Mouse (Mus musculus): ENCODE results near the gene Gm20388. TPM values are rescaled to one million over a fixed set of nuclear protein-coding genes. Genes with fewer than 3 reads are reported as not detected.
A peak's percentile ranks its signal among the peaks of the same experiment; 100 is the strongest.

Gene Gm20388
- polyA plus RNA-seq, 1 experiment from 2014 or later, result not detected

DNA sequence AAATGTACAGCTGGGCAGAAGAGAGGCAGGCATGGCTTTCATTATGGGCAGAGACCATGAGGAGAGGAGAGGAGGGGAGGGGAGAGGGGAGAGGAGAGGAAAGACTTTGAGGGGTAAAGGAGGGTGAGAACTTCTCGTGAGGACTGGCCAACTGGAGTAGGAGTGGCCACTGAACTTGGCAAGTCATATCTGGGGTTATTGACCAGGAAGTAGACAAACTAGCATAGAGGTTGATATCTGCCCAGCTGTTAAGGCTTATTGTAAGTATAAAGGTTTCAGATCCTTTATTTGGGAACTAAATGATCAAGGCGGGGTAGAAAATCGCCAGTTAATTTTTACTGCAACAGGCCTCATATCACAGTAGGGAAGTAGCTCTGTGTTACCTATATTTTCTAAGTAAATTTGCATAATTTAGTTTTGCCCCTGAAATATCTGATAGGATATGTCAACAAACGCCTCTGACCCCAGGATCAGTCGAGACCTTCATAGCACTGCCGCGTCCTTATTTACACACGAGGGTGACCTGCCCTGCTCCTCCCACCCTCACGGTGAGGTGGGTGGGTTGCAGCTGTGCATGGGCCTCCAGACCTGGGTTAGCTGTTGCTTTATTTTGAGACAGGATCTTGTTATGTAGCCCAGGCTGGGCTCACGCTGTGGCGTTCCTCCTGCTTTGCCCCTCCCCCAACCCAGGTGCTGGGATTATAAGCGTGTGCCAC lies 2152.0 kb downstream of the Gm20388 start:
- peaks cover 11% of the 10 kb centered on the region for H3K27me3 ChIP-seq
- no peaks in the 10 kb centered on the region for H3K36me3 ChIP-seq
- no peaks in the 10 kb centered on the region for H3K9me3 ChIP-seq (replicated peaks)
- H3K4me1 ChIP-seq (replicated peaks), result peaks cover 9% of the 10 kb centered on the region
- no peak overlapping the region for H3K4me2 ChIP-seq
- no peak overlapping the region for H3K27ac ChIP-seq
- H3K9ac ChIP-seq, result no peak overlapping the region
- no peak for ATAC-seq (replicated peaks; ENCODE audit: insufficient number of reproducible peaks, insufficient read depth, low FRiP score, low read depth)
- no peak overlapping the region for H3K4me3 ChIP-seq
- WGBS, result 75% methylated on average over 12 of the region's 12 CpGs

DNA sequence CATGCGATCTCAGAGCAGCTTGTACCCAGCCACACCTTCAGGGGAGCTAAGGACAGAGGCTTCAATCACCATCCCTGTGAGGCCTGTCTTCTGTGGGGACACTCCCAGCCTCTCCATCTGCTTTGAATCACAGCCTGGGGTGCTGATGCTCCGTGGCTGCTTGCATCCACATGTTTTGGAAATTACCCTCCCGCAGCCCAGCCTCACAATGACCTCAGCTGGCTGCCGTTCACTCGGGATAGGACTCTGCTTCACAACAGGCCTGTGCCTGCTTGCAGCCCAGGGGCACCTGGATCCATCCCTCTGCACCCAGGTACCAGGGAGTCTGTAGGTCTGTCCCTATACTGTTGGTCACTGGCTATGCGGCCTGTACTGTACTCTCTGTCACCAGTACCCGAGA lies 2153.7 kb downstream of the Gm20388 start:
- Histone ChIP-seq H3K4me1 (replicated peaks) (no peaks in the 10 kb centered on the region), H3K4me3 (no peak overlapping the region), H3K27me3 (0 out of 2 replicates have a peak, but pooled peaks cover 9% of the 10 kb centered on the region), H3K36me3 (no peaks in the 10 kb centered on the region), H3K4me2 (no peak overlapping the region), H3K27ac (no peak overlapping the region), H3K9ac (no peak overlapping the region), H3K9me3 (replicated peaks) (no peaks in the 10 kb centered on the region)
- whole genome bisulfite sequencing, result 72% methylated on average over 7 of the region's 7 CpGs
- no peak; the same call in 1 of the 2 replicates for ATAC-seq (replicated peaks; ENCODE audit: insufficient number of reproducible peaks, insufficient read depth, low FRiP score, low read depth)

DNA sequence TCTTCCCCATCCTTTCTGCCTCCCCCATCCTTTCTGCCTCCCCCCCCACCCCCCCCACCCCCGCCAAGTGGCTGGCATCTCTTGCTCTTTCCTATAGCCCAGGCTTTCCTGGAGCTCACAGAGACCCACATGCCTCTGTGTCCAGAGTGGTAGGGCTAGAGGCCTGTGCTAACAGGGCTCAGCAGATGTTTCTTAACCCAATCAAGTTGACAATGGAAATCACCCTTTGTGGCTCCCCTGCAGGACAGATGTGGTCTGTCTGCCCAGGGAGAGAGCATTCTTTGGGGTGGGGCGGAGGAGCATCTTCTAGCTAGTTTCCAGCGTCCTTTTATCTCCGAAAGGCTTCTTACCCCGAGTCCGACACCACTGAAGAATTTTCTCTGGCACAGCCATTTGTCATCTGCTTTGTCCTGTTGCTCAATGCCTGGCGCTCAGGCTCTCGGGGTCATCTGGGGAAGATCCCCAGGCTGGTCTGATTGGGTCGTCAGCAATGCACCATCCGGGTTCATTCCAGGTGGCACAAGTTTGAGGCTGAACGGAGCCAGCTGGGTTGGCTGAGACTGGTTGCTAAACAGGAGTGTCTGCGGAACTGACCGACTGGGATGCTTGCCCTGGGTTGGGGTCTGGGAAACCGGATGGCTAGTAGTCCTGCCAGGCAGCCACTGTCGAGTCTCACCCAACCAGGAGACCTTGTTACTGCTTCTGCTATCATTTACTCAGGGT lies 2157.3 kb downstream of the Gm20388 start:
- H3K9me3 ChIP-seq (replicated peaks), result no peaks in the 10 kb centered on the region
- 51% methylated on average over 15 of the region's 15 CpGs for WGBS

DNA sequence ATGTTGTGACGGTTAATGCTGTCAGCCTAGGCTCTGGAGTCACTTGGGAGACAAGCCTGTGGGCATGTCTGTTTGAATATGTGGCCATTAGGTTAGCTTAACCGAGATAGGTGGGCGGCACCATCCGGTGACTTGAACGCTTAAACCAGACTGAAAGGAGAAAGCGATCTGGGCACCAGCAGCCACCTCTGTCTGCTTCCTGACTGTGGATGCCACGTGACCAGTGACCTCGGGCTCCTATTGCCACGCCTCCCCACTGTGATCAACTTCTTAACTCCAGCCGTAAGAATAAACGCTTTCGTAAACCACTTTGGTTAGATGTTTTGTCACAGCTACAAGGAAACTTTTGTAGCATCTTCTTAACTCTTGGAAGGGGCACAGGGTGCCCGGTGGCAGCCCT lies 2158.0 kb downstream of the Gm20388 start:
- no peak for ATAC-seq (replicated peaks; ENCODE audit: insufficient number of reproducible peaks, insufficient read depth, low FRiP score, low read depth)
- Histone ChIP-seq H3K36me3 (no peaks in the 10 kb centered on the region), H3K4me2 (no peak overlapping the region), H3K27me3 (0 out of 2 replicates have a peak, but pooled peaks cover 18% of the 10 kb centered on the region), H3K27ac (no peak overlapping the region), H3K9me3 (replicated peaks) (no peaks in the 10 kb centered on the region), H3K9ac (no peak overlapping the region), H3K4me1 (replicated peaks) (no peaks in the 10 kb centered on the region), H3K4me3 (no peak overlapping the region)
- WGBS, result 81% methylated on average over 13 of the region's 13 CpGs

More for the DNA sequence above, 2157.3 kb downstream of the Gm20388 start:
- no peak for ATAC-seq (replicated peaks; ENCODE audit: insufficient number of reproducible peaks, insufficient read depth, low FRiP score, low read depth)
- Histone ChIP-seq H3K4me1 (replicated peaks) (no peaks in the 10 kb centered on the region), H3K9ac (no peak overlapping the region), H3K27me3 (0 out of 2 replicates have a peak, but pooled peaks cover 18% of the 10 kb centered on the region), H3K4me3 (no peak overlapping the region), H3K4me2 (no peak overlapping the region), H3K36me3 (no peaks in the 10 kb centered on the region), H3K27ac (no peak overlapping the region)

DNA sequence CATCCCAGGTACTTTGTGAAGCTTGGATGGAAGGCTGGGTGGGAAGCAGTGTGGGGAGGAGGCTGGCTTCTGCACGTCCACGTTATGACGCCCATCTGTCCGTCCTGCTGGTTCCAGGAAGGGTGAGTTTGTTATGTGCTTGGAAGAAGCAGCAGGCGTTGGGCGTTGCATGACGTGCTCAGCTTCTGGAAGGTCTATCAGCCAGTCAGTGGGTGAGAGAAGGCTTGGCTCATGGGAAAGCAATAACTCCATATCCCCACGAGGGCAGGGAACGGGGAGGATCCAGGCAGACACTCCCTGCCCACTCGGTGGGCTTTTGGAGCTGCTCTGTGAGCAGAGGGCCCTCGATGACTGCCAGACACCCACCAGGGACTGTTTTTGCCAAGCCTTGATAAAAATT lies 2158.6 kb downstream of the Gm20388 start:
- 69% methylated on average over 11 of the region's 11 CpGs for WGBS
- ATAC-seq (replicated peaks; ENCODE audit: insufficient number of reproducible peaks, insufficient read depth, low FRiP score, low read depth), result no peak
- no peaks in the 10 kb centered on the region for H3K9me3 ChIP-seq (replicated peaks)
- no peaks in the 10 kb centered on the region for H3K36me3 ChIP-seq
- no peak overlapping the region for H3K4me2 ChIP-seq
- H3K4me3 ChIP-seq, result no peak overlapping the region
- no peaks in the 10 kb centered on the region for H3K4me1 ChIP-seq (replicated peaks)
- no peak overlapping the region for H3K9ac ChIP-seq
- H3K27ac ChIP-seq, result no peak overlapping the region
- H3K27me3 ChIP-seq, result peaks cover 18% of the 10 kb centered on the region; the same call in 1 of the 2 replicates

DNA sequence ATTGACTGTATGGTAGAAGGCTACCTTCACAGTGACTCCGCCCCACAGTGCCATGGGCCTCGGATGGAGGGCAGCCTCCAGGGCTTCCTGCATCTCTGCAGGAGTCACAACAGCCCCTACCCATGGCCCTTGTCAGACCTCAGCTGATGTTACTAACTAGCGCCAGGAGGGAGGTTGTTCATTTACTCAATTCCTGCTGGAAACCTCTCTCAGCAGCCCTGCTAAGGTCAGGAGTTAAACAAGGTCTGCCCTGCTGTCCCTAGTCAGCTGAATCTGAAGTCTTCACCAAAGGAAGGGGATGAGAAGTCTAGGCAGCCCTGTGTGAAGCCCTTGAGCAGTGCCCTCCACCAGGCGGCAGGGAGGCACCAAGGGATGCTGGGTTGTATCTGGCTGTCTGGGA lies 2160.6 kb downstream of the Gm20388 start:
- Histone ChIP-seq H3K4me3 (no peak overlapping the region), H3K36me3 (no peaks in the 10 kb centered on the region), H3K9me3 (replicated peaks) (no peaks in the 10 kb centered on the region), H3K4me1 (replicated peaks) (peaks cover 6% of the 10 kb centered on the region), H3K27ac (no peak overlapping the region), H3K4me2 (no peak overlapping the region), H3K27me3 (peaks cover 26% of the 10 kb centered on the region; the same call in 1 of the 2 replicates), H3K9ac (no peak overlapping the region)
- ATAC-seq (replicated peaks; ENCODE audit: insufficient number of reproducible peaks, insufficient read depth, low FRiP score, low read depth), result no peak
- WGBS, result 62% methylated on average over 4 of the region's 4 CpGs

DNA sequence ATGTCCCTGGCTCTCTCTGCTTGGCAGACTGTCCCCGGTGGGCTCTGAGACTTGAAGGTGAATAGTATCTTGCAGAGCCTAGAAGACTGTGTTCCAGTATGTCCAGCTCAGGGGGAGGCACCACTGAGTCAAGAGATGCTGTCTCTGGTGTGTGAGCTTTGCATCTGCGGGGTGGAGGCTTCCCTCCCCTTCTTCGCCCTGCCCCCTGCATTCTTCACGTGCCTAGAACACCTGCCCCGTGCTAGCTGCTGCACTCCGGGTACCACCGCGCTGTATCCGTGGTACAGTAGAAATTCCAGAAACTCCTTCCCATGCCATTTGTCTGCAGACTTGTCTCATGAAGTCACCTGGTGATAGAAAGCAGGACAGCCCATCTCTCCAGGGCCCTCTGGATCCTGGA lies 2163.3 kb downstream of the Gm20388 start:
- Histone ChIP-seq H3K4me2 (no peak overlapping the region), H3K4me1 (replicated peaks) (peaks cover 12% of the 10 kb centered on the region)
- WGBS, result 59% methylated on average over 9 of the region's 9 CpGs

DNA sequence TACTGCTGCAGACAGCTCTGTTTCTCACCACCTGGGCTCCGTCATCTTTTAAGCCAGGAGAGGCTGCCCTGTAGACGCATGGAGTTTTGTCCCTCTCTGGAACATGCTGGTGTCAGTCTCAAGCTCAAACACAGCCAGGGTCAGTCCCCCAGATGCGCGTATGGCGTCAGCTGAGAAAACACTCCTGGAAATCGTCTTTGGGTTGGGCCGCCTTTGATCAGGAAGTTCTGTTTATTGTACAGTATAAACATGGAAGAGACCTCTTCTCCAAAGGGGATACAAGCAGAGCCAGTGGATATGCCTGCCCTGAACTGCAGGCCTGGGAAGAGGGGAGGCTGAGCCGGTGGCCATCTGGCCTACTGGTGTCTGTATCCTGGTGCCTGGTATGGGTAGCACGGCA lies 2163.8 kb downstream of the Gm20388 start:
- no peak for ATAC-seq (replicated peaks; ENCODE audit: insufficient number of reproducible peaks, insufficient read depth, low FRiP score, low read depth)
- peaks cover 12% of the 10 kb centered on the region for H3K4me1 ChIP-seq (replicated peaks)
- no peak overlapping the region for H3K9ac ChIP-seq
- no peaks in the 10 kb centered on the region for H3K9me3 ChIP-seq (replicated peaks)
- no peaks in the 10 kb centered on the region for H3K36me3 ChIP-seq
- WGBS, result 57% methylated on average over 9 of the region's 9 CpGs
- no peak overlapping the region for H3K27ac ChIP-seq
- peaks cover 37% of the 10 kb centered on the region for H3K27me3 ChIP-seq
- no peak overlapping the region for H3K4me3 ChIP-seq
- H3K4me2 ChIP-seq, result no peak overlapping the region

More for the DNA sequence above, 2163.3 kb downstream of the Gm20388 start:
- Histone ChIP-seq H3K27ac (no peak overlapping the region), H3K4me3 (no peak overlapping the region), H3K36me3 (no peaks in the 10 kb centered on the region), H3K27me3 (peaks cover 38% of the 10 kb centered on the region), H3K9ac (no peak overlapping the region), H3K9me3 (replicated peaks) (no peaks in the 10 kb centered on the region)
- ATAC-seq (replicated peaks; ENCODE audit: insufficient number of reproducible peaks, insufficient read depth, low FRiP score, low read depth), result no peak

DNA sequence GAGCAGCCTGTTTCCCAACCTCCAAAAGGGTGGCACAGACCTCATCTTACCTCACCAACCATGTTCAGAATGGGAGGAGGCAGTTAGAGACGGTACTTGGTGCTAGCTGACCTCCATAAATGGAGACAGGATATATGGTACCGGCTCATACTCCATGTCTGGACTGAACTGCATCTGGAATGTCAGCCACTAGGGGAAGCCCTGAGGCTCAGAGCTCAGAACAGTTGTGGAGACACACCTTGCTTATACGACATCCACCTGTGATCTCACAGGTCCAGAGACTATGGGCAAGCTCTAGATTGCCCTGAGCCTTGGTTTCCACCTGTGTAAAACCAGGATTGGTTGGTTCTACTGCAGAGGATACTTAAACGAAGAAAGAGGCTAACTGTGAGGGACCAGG lies 2164.3 kb downstream of the Gm20388 start:
- Histone ChIP-seq H3K4me2 (no peak overlapping the region), H3K9me3 (replicated peaks) (no peaks in the 10 kb centered on the region), H3K9ac (no peak overlapping the region), H3K36me3 (no peaks in the 10 kb centered on the region), H3K27me3 (peaks cover 37% of the 10 kb centered on the region), H3K4me1 (replicated peaks) (peaks cover 13% of the 10 kb centered on the region), H3K27ac (no peak overlapping the region), H3K4me3 (no peak overlapping the region)
- whole genome bisulfite sequencing, result 59% methylated on average over 4 of the region's 4 CpGs
- ATAC-seq (replicated peaks; ENCODE audit: insufficient number of reproducible peaks, insufficient read depth, low FRiP score, low read depth), result no peak

DNA sequence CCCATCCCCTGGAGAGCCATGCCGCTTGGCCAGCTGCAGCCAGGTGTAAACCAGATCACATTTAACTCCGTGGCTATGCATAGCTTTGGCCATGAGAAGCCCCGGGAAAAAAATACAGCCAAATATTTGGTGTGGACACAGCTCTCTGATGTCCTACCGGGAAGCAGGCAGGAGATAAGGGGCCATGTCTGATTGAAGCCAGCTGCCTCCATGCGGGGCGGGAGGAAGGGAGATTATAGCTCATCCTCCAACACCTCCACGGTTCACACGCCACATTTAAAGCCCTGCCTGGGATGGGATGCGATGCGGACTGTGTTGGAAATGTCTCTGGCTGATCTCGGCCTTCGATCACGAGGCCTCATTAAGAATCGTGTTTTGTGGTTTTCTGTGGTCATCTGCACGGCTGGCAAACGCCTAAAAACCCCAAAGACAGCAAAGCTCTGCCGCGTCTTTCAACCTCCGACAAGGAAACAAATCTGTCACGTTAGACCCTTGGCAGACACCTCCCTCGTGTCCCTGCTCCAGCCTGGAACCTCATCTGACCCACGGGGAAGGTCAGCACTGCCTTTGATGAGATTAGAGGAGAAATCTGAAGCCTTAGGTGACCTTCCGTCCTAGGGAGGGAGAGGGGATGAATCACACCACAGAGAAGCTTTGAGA lies 2165.7 kb downstream of the Gm20388 start:
- Histone ChIP-seq H3K27me3 (peaks cover 35% of the 10 kb centered on the region), H3K9me3 (replicated peaks) (no peaks in the 10 kb centered on the region), H3K4me1 (replicated peaks) (peaks cover 17% of the 10 kb centered on the region), H3K4me2 (0 out of 2 replicates have a peak overlapping the region, but pooled peaks have one; percentile 3), H3K4me3 (no peak overlapping the region), H3K27ac (no peak overlapping the region), H3K9ac (no peak overlapping the region), H3K36me3 (no peaks in the 10 kb centered on the region)
- WGBS, result 18% methylated on average over 23 of the region's 23 CpGs
- no peak for ATAC-seq (replicated peaks; ENCODE audit: insufficient number of reproducible peaks, insufficient read depth, low FRiP score, low read depth)

DNA sequence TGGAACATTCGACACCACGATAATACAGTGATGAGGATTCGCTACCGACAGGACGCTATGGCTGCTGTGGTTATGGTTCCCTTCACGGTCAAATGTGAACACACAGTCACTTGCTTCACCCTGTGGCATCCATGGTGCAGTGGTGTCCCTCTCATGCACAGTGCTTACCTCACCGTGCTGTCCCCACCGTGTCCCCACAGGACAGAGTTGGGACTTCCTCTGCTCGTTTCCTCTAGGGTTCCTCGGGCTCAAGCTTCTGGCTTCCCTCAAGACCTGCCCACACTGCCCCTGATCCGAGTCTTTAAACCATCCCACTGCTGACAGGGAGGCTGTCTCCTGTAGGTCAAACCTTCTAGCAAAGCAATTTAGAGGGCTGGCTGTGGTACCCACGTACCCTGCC lies 2167.7 kb downstream of the Gm20388 start:
- Histone ChIP-seq H3K27me3 (peaks cover 28% of the 10 kb centered on the region), H3K9me3 (replicated peaks) (no peaks in the 10 kb centered on the region), H3K36me3 (no peaks in the 10 kb centered on the region), H3K9ac (no peak overlapping the region), H3K27ac (no peak overlapping the region), H3K4me3 (no peak overlapping the region), H3K4me2 (no peak overlapping the region), H3K4me1 (replicated peaks) (peaks cover 17% of the 10 kb centered on the region)
- WGBS, result 80% methylated on average over 12 of the region's 12 CpGs
- no peak for ATAC-seq (replicated peaks; ENCODE audit: insufficient number of reproducible peaks, insufficient read depth, low FRiP score, low read depth)
